Mouse (Mus musculus): ENCODE results near the gene Mpst.

GRCm38 (mm10) chr15:78405098-78405497 is 1.1 kb upstream of the Mpst start:
- TF ChIP-seq CTCF (conservative IDR thresholded peaks at IDR 0.05; ENCODE audit: low read length) = no peak
- no peak for TF ChIP-seq POU5F1 (IDR thresholded peaks at IDR 0.05; ENCODE audit: borderline replicate concordance, low read length)

Measured in E14TG2a.4 (cell line).